Mouse (Mus musculus) liver, adult 10 weeks (tissue): ENCODE results near the gene Gm8882. TPM values are rescaled to one million over a fixed set of nuclear protein-coding genes. Genes with fewer than 3 reads are reported as not detected.

Source experiments
- polyA plus RNA-seq: library from polyadenylated mRNA; stranded (reverse); fragments of 350-450 nt; fragmentation: Illumina TruSeq; extraction: RNeasy Lipid Tissue Mini Kit (QIAGEN cat#74804); gene quantifications from one replicate; pipeline ENCODE4 v1.2.3, GENCODE M21; 2014; ENCODE audit warnings: low read depth, low replicate concordance

Gene Gm8882
- not detected for polyA plus RNA-seq

DNA sequence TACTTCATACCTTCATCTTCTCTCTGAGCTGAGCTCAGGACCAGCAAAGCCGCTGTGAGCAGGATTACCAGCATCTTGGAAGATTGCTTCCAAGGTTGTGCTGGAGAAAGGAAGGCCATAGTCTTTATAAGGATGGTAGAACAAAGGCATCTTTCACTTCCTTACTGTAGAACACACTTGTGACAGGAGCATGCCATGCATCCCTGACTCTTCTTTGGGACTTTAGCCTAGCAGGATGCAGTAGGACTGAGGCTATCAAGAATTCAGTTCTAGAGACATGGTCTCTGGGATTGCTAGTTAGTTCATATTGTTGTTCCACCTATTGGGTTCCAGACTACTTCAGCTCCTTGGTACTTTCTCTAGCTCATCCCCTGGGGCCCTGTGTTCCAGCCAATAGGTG, at the start of gene Gm8882:
Gene Gm8882, minus strand, starts transcription at position 101 of the 400 bp plus-strand sequence.

DNA sequence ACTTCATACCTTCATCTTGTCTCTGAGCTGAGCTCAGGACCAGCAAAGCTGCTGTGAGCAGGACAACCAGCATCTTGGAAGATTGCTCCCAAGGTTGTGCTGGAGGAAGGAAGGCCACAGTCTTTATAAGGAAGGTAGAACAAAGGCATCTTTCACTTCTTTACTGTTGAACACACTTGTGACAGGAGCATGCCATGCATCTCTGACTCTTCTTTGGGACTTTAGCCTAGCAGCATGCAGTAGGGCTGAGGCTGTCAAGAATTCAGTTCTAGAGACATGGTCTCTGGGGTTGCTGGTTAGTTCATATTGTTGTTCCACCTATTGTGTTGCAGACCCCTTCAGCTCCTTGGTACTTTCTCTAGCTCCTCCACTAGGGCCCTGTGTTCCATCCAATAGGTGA, 49.3 kb downstream of the Gm8882 start, which contains the start of gene Prpmp5:
Gene Prpmp5, minus strand, starts transcription at position 101 of the 400 bp plus-strand sequence.

Other genes starting within 250 kb of the Gm8882 start
- not detected for gene Prb1, start 153.6 kb downstream of the Gm8882 start, polyA plus RNA-seq
- gene Prpmp5, start 49.4 kb downstream of the Gm8882 start, polyA plus RNA-seq, result not detected
- not detected for gene Prh1, start 205.7 kb upstream of the Gm8882 start, polyA plus RNA-seq
- not detected for gene Prp2, start 231.8 kb upstream of the Gm8882 start, polyA plus RNA-seq